Mouse (Mus musculus) layer of hippocampus, adult 2 months (tissue): ENCODE data around the gene Rassf8. TPM values are rescaled to one million over a fixed set of nuclear protein-coding genes. Genes with fewer than 3 reads are reported as not detected.

ENCODE experiments used
- DNase-seq, 2 experiments: peaks; one replicate each; pipeline ENCODE4 v3.0.0; 2022; ENCODE audit warnings: low spot score in 2 of 2
- H3K27ac ChIP-seq: fragments of 200-600 bp; 2 replicates; pipeline ENCODE4 v1.8.1; 2022
- H3K4me3 ChIP-seq: fragments of 200-600 bp; 2 replicates; pipeline ENCODE4 v1.8.1; 2022; ENCODE audit warnings: mild to moderate bottlenecking
- CTCF ChIP-seq: fragments of 200-600 bp; conservative IDR thresholded peaks from 2 replicates; pipeline ENCODE4 v1.8.1; 2022; ENCODE audit warnings: antibody characterized with exemption, mild to moderate bottlenecking, moderate library complexity
- total RNA-seq, 2 experiments: library from RNA; stranded (reverse); gene quantifications; 2 replicates each; pipeline ENCODE4 v1.2.3; 2021

Rassf8 gene
- total RNA-seq, 2 experiments from 2014 or later, result 25.6 to 26.4 TPM

DNA sequence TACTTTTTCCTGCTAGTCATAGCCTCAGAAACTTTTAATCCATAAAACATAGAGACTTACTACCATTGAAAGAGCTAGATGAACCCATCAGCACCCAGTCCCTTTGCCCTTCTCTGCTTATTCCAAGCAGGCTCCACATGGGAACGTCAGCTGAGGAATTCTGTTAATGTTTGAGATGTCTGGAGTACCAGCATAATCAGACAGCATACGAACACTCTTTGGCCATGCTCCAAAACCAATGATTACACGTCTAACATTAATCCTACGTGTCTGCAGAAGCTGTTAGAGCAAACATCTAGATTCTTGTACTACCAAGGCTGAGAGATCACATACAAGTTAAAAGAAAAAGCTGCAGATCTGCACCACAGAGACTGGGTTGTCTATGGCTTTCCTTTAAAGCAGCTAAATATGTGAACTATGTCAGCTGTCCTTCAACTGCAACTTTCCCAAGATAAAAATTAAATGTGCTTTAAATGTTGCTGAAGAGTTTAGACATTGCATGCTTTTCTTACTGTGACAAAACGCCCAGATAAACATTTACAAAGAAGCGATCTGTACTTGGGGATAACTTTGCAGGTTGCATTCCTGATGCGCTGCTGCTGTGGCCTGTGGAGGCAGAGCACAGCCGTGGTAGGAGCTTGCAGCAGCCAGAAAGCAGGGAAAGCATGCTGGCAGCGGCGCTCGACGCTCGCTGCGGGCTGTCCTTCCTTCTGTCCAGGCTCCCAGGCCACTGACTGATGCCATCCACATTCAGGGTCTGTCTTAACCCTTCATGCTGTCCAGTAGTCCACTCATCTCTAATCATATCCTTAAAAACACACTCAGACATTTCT is 49.9 kb downstream of the Rassf8 start:
- Histone ChIP-seq H3K4me3 (no peak overlapping the region), H3K27ac (0 out of 2 replicates have a peak overlapping the region, but pooled peaks have one; percentile 24)
- no peak for TF ChIP-seq CTCF
- no peak for DNase-seq

DNA sequence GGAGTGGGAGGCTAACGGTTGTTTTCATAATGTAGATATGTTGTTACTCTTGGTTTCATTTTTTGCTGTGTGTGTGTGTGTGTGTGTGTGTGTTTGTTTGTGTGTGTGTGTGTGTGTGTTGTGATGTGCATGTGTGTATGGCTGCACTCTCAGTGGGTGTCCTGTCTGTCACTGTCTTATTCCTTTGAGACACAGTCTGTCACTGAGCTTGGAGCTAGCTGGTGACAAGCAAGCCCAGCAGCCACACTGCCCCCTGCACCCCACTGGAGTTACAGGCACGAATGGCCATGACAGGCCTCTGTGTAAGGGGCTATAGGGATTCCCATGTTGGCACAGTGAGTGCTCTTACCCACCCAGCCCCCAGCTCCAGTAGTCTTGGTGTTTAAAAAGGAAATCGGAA is 51.1 kb downstream of the Rassf8 start:
- no peak for DNase-seq
- no peak for TF ChIP-seq CTCF
- Histone ChIP-seq H3K4me3 (no peak overlapping the region), H3K27ac (no peak overlapping the region)

DNA sequence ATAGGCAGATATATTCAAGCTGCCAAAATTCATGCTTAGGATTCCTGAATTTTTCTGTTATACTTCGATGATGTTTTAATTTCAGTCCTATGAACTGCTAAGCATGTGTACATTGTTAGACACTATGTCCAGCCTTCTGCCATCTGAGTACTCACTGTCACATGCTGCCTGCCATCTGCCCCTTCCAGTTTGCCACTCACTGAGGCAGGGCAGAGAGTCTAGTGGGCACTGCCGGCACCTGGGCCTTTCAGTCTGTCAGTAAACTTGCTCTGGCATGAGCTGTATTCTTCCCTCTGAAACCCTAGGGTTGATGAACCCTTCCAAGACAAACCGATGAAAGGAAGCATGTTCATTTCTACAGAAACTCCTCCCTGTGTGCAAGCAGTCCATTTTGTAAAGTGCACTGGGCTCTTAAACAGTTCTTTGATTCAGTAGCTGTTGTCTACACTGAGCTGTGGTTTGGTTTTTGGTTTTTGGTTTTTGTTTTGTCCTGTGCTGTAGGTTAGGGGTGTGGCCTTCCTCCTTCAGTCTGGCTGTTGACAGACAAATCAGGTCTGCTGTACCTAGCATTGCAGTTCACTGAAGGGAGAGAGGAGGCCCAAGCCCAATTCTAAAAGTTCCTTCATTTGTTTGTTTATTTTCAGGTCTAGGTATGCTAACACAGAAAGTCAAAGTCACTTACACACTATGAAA is 55.4 kb downstream of the Rassf8 start:
- TF ChIP-seq CTCF, result no peak
- peak overlapping the region; percentile 25; the same call in 1 of the 2 replicates for H3K27ac ChIP-seq
- no peak for DNase-seq
- no peak overlapping the region for H3K4me3 ChIP-seq

DNA sequence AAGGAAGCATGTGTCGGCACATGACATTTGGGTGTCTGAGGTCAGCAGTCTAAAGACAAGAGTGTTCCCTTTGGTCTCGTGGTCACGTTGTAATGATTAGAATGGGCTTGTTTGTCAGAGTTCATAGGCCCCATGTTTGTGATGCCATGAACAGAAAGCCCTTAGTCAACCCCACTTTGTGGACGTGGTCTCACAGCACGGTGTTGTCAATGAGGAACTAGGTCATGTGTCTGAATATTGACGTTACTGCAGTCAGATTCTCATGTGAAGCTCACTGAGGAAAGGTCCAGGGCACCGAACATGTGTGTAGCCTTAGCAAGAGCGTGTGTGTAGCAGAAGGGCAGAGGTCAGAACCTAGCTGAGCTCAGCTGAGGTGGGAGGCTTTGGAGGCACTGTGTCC is 56.3 kb downstream of the Rassf8 start:
- Histone ChIP-seq H3K27ac (no peak overlapping the region), H3K4me3 (no peak overlapping the region)
- DNase-seq, result no peak
- TF ChIP-seq CTCF, result no peak

DNA sequence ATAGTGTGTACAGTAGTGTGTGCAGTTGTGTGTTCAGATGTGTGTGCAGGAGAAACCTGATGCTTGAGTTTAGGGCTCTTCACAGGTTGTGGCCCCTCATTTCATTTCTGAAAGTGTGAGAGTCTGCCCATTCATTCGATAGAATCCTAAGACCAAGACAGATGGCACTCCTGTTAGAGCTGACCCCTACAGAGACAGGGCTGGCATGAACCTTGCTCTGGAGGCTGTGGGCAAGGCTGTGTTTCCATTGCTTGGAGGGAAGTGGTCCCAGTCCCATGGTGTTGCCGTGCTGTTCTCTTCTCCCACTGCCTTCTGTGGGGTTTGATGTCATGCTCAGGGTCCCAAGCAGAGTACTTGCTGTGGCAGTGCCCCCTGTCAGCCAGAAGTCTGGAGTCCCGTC is 57.7 kb downstream of the Rassf8 start:
- no peak overlapping the region for H3K4me3 ChIP-seq
- no peak for TF ChIP-seq CTCF
- no peak for DNase-seq
- no peak overlapping the region for H3K27ac ChIP-seq

DNA sequence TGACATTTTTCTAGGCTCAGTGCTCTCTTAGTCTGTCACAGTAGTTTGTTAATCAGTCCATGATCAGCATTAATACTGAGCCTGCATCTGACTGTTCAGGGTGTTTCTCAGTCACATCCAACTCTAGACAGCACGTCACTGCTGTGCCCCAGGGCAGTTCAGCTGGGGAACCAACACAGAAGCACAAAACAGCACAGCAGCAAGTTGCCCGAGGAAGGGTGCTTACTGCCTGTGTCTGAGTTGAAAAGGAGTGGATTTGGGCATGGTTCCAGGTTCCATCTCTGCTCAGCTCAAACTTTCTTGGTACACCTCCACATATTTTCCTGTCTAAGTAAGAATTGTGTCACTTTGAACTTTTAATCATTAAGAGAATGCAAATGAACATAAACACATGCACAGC is 60.2 kb downstream of the Rassf8 start:
- no peak for TF ChIP-seq CTCF
- H3K27ac ChIP-seq, result no peak overlapping the region
- DNase-seq, result no peak
- no peak overlapping the region for H3K4me3 ChIP-seq

DNA sequence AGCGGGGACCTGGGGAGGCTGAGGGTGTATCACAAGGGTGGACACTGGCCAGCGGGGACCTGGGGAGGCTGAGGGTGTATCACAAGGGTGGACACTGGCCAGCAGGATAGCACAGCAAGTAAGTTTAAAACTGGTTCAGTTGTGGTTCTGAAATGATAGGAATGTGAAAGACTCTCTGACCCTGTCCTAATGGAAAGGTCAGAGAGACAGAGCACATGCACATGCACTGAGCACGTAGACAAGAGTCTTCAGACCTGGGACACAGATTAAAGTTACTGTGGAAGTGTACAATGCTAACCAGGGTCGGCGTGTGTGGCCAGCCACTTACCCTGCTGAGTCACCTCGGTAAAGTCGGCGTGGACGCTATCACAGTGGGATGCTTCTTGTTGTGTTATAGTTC is 61.4 kb downstream of the Rassf8 start:
- no peak for DNase-seq
- H3K27ac ChIP-seq, result no peak overlapping the region
- no peak overlapping the region for H3K4me3 ChIP-seq
- TF ChIP-seq CTCF, result no peak

DNA sequence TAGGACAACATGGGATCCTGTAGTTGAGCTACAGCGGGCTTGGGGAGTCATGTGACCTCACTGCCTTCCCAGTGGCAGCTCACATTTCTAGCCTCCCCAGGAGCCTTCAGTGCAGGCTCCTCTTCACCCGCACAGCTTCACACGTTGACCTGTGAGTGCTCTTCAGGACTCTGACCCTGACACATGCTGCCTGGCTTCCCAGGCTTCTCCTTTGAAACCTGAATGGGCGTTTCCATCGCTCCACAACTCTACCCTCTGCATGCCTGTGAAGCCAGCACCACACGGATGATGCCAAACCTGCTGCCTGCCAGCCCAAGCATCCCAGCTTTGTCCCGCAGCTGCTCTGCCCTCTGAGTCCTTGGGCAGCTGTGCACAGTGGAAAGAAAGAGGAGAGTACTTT is 63.0 kb downstream of the Rassf8 start:
- Histone ChIP-seq H3K27ac (no peak overlapping the region), H3K4me3 (no peak overlapping the region)
- no peak for DNase-seq
- TF ChIP-seq CTCF, result no peak

DNA sequence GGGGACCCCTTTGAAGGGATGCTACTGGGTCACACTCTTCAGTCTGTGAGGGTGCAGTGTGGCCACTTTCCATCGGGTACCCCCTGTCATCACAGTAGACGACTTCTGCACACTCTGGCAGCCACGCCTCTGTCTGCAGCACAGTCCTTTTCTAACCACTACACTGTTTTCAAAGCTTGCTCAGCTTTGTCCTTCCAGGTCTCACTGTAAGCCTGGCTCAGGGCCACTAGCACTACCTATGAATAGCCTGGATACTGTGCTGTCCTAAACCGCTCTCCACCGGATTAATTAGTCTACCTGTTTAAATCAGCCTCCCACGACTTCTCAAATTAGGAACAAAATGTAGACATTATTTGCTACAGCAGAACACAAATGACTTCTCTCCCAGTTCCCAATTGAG is 63.5 kb downstream of the Rassf8 start:
- DNase-seq, result no peak
- Histone ChIP-seq H3K4me3 (no peak overlapping the region), H3K27ac (no peak overlapping the region)
- no peak for TF ChIP-seq CTCF

DNA sequence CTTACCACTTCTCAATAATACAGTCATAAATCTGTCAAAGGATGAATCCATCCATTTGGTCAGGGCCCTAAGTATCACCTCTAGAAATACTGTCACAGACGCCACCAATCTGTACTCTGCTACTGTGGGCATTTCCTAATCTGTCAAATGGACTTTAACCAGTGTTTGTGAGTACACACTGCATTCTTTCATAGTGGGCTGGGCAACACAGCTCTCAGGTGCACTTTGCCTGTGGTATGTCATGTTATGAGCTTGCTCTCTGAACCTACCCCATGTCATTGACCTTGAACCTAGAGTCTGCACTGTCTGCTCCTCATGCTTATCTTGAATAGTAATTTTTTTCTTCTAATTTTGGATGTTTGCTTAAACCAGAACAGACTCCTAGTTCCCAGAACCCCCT is 64.6 kb downstream of the Rassf8 start:
- Histone ChIP-seq H3K4me3 (no peak overlapping the region), H3K27ac (no peak overlapping the region)
- no peak for DNase-seq
- TF ChIP-seq CTCF, result no peak

DNA sequence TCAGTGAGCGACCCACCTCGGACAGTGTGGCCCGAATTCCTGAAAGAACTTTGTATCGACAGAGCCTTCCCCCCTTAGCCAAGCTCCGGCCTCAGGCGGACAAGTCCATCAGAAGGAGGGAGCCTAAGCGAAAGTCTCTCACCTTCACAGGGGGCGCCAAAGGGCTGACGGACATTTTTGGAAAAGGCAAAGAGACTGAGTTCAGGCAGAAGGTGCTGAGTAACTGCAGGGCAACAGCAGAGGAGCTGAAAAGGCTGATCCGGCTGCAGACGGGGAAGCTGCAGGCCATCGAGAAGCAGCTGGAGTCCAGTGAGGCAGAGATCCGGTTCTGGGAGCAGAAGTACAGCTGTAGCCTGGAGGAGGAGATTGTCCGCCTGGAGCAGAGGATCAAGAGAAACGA is 68.7 kb downstream of the Rassf8 start:
- TF ChIP-seq CTCF, result peak; percentile 54
- no peak overlapping the region for H3K27ac ChIP-seq
- DNase-seq, result no peak
- no peak overlapping the region for H3K4me3 ChIP-seq

DNA sequence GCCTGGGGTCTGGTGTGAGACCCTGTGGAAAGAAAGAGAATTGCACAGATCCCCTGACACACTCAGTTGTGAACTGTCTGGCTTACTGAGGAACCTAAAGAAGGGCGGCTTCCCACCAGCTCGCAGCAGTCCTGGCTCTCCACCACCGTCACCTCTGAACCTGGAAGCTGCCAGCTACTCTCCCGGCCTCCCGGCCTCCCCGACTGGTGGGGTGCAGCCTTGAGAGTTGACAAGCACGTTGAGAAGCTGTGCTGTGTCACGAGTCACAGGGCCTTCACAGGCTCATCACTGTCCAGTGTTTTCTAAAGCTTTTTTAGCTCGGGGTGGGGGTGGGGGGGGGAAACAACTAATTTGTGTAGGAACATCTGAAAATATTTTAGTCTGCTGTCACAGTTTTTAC is 72.6 kb downstream of the Rassf8 start:
- Histone ChIP-seq H3K27ac (no peak overlapping the region), H3K4me3 (no peak overlapping the region)
- no peak for TF ChIP-seq CTCF
- no peak for DNase-seq

DNA sequence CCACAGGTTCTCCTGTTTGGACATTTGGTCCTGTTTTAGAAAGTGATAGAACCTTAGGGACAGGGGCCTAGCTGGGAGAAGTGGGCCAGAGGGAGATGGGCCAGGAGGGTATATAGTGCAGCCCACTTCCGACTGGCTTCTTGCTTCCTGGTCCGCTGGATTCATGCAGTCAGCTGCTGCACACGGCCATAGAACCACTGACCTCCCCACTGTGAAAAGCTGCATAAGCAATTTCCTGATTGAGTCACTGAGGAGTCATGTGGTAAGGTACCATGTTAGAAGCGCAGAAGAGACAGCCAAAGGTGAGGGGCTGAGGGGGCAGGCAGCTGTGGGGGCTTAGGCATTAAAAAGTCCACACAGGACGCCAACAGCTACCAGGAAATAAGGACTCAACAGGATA is 75.7 kb downstream of the Rassf8 start:
- H3K27ac ChIP-seq, result no peak overlapping the region
- no peak for TF ChIP-seq CTCF
- no peak for DNase-seq
- no peak overlapping the region for H3K4me3 ChIP-seq

DNA sequence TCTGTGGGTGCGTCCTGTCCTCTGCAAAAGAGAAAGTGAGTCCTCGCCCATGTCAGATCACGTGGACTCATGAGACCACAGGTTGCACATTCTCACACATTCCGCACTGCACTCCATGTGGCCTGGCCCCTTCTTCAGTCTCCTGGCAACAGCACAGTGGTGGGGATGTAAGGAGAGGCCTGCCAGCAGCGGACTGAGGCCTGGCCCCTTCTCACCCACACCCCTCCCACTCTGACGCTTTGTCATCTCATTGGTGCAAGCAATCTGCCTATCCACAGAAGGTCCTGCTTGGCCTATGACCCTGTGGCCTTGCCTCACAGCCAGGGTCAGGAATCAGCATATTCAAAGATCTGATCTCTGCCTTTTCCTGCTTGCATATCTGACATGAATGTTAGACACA is 76.6 kb downstream of the Rassf8 start:
- no peak overlapping the region for H3K4me3 ChIP-seq
- DNase-seq, result no peak
- no peak overlapping the region for H3K27ac ChIP-seq
- no peak for TF ChIP-seq CTCF
